Mouse (Mus musculus) adrenal gland (tissue): ENCODE results near the gene Snw1.

Experiments used
- intact Hi-C: fragments of 180-260 bp; cut with DNase I; formaldehyde crosslinking; loops from one replicate; pipeline ENCODE4 v1.15.1; 2025
- microRNA-seq, 2 experiments: library from miRNA; unstranded; fragments of <30 nt; microRNA quantifications; one replicate each; pipeline ENCODE4; 2019

The Snw1 gene

DNA sequence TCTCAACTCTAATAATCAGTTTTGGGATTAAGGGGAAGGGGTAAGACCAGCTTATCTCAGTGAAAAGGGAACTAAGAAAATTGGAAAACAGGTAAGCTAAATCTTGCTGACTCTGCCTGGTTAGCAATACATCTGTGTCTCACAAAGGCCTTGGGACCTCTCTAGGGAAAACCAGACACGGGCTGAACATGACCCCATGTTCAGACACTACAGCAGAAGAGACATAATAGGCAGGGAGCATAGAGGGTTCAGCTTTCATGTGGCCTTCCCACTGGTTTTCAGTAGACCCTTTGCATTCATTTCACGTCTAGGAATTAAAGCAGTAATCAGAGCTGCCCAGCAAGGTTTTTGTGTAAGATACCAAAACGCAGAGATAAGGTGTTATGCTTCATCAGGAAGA lies 47.6 kb downstream of the Snw1 start:
- intact Hi-C loops = loop anchor here (5.0 kb wide), 1 partner anchor 157 kb away; the partner anchor contains the start of genes Ahsa1 and Vipas39

DNA sequence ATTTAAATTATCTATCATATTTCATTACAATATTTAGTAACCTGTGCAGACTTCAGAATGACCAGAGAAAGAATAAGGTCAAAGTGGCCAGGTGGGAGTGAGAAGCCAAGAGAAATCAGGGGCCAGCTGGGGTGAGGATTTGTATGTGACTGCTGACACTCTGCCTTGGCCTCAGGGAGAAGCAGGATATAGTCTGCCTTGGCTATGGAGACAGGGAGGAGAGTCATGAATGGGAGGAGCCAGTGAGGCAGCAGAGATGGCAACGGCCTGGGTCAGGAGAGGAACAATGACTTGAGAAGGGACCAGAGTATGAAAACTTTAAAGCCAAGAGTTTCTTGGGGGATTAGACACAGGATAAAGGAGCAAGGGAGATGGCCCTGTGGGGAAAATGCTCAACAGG lies 48.4 kb downstream of the Snw1 start:
- intact Hi-C loops = loop anchor here (5.0 kb wide), 1 partner anchor 156 kb away; the partner anchor contains the start of genes Ahsa1 and Vipas39

DNA sequence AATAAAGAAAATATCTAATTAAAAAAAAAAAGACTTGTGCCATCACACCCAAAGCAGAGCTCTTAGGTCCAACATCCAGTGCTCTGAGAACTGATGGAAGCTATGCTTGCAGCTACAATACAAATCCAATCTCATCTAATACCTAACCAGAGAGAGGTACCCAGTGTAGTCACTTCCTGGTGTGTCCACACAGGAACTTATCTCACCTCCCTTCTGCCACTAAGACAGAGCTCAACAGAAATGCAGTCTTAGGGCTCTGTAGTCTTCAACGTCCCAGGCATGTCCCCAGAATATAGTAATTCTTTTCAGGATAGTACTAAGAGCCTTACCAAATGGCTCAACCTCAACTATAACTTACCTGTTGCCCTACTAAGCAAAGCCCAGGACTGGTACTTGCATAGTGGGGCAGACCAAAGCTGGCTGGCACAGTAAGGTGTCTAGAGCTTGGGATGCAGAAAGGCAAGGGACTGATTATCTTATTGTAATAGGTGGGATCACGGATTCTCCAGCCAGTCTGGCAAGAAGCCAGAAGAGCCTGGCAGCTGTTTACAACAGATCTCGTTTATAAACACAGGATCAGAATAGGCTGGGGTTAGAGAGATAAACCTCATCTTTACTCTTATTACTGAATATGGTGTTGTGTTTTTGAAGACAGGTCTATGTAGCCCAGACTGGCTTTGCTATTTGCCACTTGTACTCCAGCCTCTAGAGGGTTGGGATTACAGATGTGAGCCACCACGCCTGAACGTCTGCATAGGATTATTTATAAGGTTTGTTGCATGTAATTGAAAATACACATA lies 50.2 kb downstream of the Snw1 start:
- intact Hi-C loops = loop anchor here (5.0 kb wide), 1 partner anchor 155 kb away; the partner anchor contains the start of genes Ahsa1 and Vipas39

DNA sequence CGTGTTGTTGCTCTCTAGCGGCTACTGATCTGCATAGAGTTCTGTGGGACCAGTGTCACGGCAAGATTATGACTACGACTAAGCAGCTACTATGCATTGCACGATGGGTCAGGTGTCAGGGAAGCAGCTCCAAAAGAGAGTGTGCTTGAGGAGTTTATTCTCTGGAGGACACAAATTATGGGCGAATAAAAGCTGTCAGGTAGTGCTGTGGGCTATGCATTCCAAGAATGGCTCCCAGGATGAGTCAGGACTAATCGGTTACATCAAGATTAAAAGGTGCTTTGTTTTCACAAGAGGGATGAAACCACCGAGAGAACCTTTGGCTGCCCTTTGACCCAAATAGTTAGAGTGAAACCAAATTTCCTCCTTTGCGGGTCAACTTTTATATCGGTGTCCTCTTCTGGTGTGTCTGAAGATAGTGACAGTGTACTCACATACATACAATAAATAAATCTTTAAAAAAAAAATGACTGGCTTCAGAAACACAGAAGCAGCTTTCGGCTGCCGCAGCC lies 52.0 kb downstream of the Snw1 start:
- intact Hi-C loops = loop anchor here (5.0 kb wide), 2 partner anchors 68 to 153 kb away; partner anchors contain the start of genes Ahsa1 and Vipas39

DNA sequence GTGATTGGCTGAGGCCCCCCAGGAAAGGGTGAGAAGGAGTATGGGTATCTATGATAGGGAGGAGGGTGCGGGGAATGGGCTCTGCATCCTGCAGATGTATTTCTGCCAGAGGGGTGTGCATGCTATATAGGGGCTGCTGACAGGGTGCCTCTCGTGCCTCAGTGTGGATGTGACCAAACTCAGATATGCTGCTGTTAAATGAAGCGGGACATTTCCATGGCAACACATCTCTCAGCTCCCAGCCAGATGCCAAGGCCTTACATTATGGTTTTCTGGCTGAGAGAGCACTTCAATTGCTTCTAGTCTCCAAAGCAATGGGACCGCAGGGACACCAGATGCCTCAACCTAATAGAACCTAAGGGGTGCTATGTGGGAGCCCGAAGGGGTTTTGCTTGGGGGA lies 53.2 kb downstream of the Snw1 start:
- intact Hi-C loops = loop anchor here (5.0 kb wide), 1 partner anchor 67 kb away; no protein-coding TSS in a partner anchor

DNA sequence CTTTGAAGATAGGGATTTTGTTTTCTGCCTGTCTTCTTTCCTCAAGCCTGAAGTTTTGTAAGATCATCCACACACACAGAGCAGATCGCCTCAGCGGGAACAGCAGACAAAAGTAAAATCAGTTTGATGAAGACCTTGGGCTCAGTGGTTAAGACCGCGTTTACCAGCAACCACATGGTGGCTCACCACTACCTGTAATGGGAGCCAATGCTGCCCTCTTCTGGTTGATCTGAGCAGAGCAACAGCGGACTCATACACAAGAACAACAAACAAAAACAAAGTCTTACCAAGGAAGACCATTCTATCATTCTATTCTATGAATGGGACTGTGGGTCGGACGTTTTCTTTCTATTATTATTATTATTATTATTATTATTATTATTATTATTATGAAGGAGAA lies 55.4 kb downstream of the Snw1 start:
- intact Hi-C loops = loop anchor here (5.0 kb wide), 1 partner anchor 64 kb away; no protein-coding TSS in a partner anchor

DNA sequence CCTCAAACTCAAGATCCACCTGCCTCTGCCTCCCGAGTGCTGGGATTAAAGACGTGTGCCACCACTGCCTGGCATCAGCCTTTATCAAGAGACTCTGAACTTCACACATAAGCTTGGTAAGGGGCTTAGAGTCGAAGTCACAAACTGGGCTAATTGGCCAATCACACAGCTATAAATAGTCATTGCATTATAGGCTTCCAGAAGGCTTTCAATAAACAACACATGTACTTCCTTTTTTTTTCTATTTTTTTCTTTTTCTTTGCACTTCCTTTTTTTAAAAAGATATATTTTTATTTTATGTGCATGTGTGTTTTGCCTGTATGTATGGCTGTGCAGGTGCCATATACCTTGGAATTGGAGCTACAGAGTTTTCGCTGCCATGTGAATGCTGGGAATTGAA lies 56.7 kb downstream of the Snw1 start:
- intact Hi-C loops = loop anchor here (5.0 kb wide), 1 partner anchor 63 kb away; no protein-coding TSS in a partner anchor

DNA sequence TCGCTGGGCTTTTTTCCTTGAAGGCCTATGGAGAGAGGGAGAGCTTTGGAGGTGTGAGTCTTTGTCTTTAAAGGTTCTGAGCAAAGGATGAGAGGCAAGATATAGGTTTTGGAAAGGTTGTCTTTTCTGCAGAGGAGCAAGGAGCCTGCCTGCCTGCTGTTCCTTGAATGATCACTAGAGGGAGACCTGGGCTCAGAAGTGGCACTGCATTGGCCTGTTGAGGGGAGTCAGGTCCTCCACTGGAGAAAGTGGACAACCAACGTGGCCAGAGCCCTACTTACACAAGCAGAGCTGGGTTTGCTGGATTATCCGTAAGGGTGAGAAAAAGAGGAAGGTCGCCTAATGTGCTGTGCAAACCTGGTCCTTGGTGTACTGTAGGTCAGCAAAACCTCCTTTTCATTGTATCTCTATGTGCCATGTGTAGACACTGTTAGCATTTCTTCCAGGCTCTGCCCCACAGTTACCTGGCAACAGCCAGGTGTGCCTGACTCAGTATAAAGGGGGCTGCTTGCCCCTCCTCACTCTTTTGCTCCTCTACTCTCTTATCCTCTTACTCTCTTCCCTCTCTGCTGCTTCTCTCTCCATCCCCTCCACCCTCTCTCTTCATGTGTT lies 58.8 kb downstream of the Snw1 start:
- intact Hi-C loops = no loop called here

DNA sequence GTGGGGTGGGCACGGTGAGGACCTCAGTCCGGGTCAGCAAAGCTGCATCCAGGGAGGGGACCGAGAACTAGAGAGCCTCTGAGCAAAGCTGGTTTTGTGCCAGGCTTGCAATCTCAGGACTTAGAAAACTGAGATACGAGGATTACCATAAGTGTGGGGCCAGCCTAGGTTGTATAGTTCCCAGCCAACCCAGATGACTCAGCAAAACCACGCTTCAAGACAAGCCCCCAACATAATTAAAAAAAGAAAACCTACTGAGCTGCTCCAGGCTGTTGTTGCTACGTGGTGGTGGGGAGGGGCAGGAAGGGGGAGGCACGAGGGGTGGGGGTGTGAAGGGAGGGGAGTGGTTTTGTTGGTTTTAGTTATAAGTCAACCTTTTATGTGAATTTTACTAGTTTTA lies 61.1 kb downstream of the Snw1 start:
- intact Hi-C loops = no loop called here

DNA sequence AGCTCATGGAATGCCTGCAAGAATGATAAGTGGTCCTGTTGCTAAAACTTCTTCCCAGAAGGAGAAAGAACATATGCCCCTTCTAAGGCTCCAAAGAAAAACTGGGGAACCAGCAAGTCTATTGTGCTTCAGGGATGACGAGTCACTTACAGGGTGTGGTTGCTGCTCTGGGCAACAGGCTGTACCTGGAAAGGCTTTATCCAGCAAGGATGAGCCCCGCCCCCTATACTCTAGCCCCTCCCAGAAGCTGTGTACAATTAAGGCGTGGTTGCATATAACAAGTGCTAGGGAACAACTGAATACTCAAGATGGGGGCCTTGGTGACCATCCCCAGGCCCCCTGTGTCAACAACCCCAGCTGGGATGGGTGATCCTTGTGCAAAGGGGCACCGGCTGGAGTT lies 63.0 kb downstream of the Snw1 start:
- intact Hi-C loops = no loop called here

DNA sequence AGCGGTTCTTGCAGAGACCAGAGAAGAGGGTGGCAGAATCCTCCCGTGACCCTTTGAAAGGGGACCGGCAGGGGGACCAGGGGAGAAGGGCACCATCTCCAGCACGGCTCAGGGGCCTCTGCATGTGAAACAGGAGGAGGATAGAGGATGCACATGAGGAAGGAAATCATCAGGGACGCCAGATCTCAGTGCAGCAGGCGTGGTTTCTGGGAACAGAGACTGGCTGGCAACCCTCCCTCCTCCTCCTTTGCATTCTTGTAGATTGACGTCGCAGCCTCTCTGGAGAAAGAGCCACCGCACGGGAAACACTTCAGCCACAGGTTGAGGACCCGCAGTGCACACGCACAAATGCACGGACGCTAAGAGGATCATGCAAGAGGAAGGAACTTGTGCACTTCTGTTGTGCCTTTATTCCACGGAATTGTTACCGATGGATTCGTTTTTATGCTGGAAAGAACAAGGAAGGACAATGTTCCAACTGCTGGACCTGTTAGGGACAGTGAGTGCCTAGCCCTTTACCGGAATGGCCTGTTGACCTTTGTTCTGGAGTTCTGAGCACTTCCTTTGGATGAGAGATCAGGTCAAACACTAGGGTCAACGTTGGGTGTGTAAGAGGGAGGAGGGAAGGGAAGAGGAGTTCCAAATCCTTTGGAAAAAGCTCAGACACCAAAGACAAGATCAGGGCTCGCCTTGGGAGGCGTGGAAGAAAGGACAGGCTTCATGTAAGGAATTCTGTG lies 64.0 kb downstream of the Snw1 start:
- intact Hi-C loops = no loop called here

DNA sequence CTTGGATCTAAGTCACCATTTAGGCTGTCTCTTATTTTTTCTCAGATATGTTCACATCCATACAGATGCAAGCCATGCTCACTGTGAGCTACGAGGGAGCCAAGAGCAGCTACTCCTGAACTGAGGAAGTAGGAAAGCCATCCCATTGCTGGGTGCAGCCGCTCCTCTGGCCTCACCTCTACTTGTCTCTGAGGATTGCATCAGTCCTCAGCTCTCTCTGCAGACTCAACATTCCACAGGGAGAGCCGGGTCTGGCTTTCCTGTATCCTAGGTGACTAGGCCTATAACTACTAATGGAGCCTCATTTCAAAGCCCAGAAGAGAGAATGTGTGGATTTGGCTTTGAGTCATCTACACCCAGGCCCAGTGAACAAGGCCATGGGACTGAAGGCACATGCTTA lies 66.4 kb downstream of the Snw1 start:
- intact Hi-C loops = no loop called here

DNA sequence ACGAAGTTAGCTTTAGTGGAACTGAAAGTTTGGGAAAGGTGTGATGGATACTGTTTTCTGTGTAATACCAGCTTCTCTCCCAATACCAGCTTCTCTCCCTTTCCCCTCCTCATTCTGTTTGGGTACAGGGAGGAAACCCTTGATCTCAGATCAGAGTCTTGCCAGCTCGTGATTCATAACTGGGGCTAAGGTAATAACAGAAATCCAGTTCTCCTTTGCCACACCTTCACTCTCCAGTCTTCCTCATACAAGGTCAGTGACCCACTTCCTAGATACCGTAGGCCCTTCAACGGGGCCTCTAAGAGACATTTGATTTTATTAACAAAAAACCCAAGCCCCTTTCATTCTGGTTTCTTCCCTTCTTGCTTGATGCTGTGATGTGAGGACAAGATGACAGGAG lies 66.9 kb downstream of the Snw1 start:
- intact Hi-C loops = no loop called here

DNA sequence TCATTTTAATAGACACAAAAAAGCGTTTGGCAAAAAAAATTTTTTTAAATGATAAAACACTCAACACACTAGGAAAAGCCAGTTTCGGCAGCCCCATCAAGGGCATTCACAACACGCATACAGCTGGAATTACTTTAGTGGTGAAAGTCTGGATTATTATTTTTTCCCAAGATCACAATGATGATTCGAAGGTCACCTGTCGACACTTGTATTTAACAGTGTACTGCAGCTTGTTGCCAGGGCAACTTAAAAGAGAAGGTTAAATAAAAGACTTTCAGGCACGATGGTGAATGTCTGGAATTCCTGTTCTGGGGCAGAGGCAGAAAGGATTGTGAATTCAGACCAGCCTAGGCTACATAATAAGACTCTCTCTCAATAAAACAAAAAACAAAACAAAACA lies 70.2 kb downstream of the Snw1 start:
- intact Hi-C loops = no loop called here

DNA sequence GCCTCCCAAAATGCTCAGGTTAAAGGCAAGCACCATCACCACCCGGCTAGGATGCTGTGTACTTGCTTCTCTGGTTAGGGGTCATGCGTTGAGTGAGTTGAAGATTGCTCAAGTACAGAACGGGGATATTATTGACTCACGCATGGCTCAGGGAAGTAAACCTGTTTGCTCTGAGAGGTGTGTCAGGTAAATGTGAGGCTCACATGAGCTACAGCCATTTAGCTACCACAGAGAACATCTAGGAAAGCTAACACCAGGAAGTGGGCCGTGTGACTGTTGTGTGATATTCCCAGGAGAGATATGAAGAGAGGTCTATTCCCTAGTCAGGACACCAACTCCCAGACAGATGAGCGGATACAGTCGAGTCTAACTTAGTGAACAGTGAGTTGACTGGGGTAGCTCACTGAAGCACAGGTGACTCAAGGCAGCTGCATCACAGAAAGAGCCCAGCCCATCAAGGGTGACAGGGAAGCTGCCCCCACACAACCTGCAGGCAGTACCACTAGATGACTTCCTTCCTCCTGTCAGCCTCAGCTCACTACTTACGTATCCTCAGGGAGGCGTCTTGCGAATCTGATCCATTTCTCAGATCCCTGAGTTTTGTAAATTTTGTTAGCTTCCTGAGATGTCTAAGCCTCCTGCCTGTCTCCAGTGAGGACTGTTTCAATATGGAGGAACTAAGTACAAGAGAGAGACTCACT lies 72.8 kb downstream of the Snw1 start:
- intact Hi-C loops = no loop called here

Small RNA genes within 50 kb of the gene (microRNA-seq; reads per million reads assigned to microRNA genes)
- gene Mir3068 = 78.8 to 158 reads per million in 2 experiments
